Mouse (Mus musculus): ENCODE measurements around the gene Hacd2. TPM values are rescaled to one million over a fixed set of nuclear protein-coding genes. Genes with fewer than 3 reads are reported as not detected.

The Hacd2 gene
- total and polyA plus RNA-seq, 3 experiments: 30.1 to 135 (median 50.3) TPM

DNA sequence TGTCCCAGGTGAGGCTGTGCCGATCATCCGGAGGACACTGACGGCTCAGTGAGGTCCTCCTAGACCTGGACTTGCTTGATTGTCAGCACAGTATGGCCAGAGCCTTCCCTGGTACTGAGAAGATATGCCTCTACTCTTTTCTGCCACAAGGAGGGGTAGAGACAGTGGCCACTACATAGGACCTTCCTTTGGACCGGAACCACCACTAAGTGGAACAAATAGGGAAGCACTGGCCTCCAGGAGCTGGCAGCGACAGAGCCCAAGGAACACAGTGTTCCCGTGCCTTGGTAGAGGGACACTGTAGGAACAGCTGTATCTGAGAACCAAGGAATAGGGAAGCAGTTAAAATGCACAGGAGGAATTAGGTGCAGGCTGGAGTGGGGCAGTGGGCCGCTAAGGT, 44.2 kb upstream of the Hacd2 start:
- no peaks in the 10 kb centered on the region for H3K36me3 ChIP-seq (replicated peaks in 1 of 2; ENCODE audit: control insufficient read depth in 1 of 2, insufficient read depth in 1 of 2, low read length in 1 of 2)
- H3K27ac ChIP-seq (ENCODE audit: insufficient read depth, low read depth): no peak overlapping the region
- no peaks in the 10 kb centered on the region for H3K9me3 ChIP-seq (replicated peaks; ENCODE audit: low read length)
- peaks cover 0 to 4% of the 10 kb centered on the region in 2 experiments; a peak in 2 of 4 replicates for H3K4me1 ChIP-seq (ENCODE audit: control insufficient read depth in 1 of 2, insufficient read depth in 2 of 2)
- DNase-seq (ENCODE audit: extremely low read depth): no peak
- peaks cover 79% of the 10 kb centered on the region for H3K27me3 ChIP-seq (replicated peaks)
- no peak overlapping the region for H3K4me3 ChIP-seq (replicated peaks in 1 of 3; ENCODE audit: low read depth in 2 of 3, low read length in 2 of 3, poor library complexity in 1 of 3)
- dilution Hi-C loops (cut with MboI; ENCODE audit: extremely low pct_ligation_motif_present, extremely low pct_unique_long_range_greater_than_20kb, low sequenced_read_pairs): no loop called here
- H3K9ac ChIP-seq (ENCODE audit: insufficient read depth, low read depth): no peak overlapping the region
- no peaks in the 10 kb centered on the region for H3K79me2 ChIP-seq (replicated peaks; ENCODE audit: control insufficient read depth, extremely low read depth, insufficient read depth, poor library complexity, severe bottlenecking)
- H3K4me2 ChIP-seq (ENCODE audit: insufficient read depth, low read depth, poor library complexity, severe bottlenecking): no peak overlapping the region
- in situ Hi-C loops (cut with MboI; ENCODE audit: low pct_ligation_motif_present, low pct_unique_long_range_greater_than_20kb, low sequenced_read_pairs): no loop called here
- TF ChIP-seq PAX5 (IDR thresholded peaks at IDR 0.05; ENCODE audit: low read length) (no peak), BHLHE40 (IDR thresholded peaks at IDR 0.05; ENCODE audit: low read depth, low read length) (no peak), MEF2A (IDR thresholded peaks at IDR 0.05; ENCODE audit: borderline replicate concordance, low read depth, low read length) (no peak), MAFK (IDR thresholded peaks at IDR 0.05; ENCODE audit: insufficient replicate concordance, low read length) (no peak), SIN3A (IDR thresholded peaks at IDR 0.05; ENCODE audit: low read length) (no peak), E2F4 (IDR thresholded peaks at IDR 0.05; ENCODE audit: insufficient replicate concordance, low read depth, low read length) (no peak), USF2 (conservative IDR thresholded peaks at IDR 0.05; ENCODE audit: low read depth, low read length) (no peak), HCFC1 (IDR thresholded peaks at IDR 0.05; ENCODE audit: low read depth, low read length) (no peak), GABPA (IDR thresholded peaks at IDR 0.05; ENCODE audit: insufficient replicate concordance, low read depth, low read length) (no peak), MYC (IDR thresholded peaks at IDR 0.05; ENCODE audit: low read depth, low read length) (no peak), IRF4 (IDR thresholded peaks at IDR 0.05; ENCODE audit: low read depth, low read length) (no peak), RCOR1 (conservative IDR thresholded peaks at IDR 0.05; ENCODE audit: low read depth, low read length) (no peak), POLR2A (IDR thresholded peaks at IDR 0.05; ENCODE audit: low read depth, low read length) (no peak), RAD21 (IDR thresholded peaks at IDR 0.05; ENCODE audit: low read depth, low read length) (no peak), NELFE (IDR thresholded peaks at IDR 0.05; ENCODE audit: low read depth, low read length) (no peak), EP300 (IDR thresholded peaks at IDR 0.05; ENCODE audit: low read length) (no peak), MAZ (IDR thresholded peaks at IDR 0.05; ENCODE audit: low read depth, low read length) (no peak), MAX (IDR thresholded peaks at IDR 0.05; ENCODE audit: low read length) (no peak), ZKSCAN1 (IDR thresholded peaks at IDR 0.05; ENCODE audit: borderline replicate concordance, low read depth, low read length) (no peak), SMC3 (IDR thresholded peaks at IDR 0.05; ENCODE audit: low read depth, low read length) (no peak)

DNA sequence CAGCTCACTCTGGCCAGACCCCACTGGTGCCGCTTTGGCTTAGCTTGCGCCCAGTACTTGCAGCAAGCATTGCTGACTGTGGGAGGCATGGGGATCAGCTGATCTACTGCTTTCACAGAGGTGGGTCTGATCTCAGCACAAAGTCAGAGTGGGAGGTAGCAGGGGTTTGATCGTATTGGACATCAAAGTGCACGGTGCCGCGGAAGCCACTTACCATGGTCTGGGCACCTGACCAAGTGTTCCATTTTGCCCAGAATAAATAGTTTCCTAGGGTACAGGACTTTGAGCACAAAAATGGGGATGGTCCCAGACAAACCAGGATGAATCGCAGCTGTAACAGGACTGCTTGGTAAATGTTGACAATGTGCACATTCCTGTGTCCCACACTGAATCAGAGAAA, 41.2 kb upstream of the Hacd2 start:
- in situ Hi-C loops (cut with MboI; ENCODE audit: low pct_ligation_motif_present, low pct_unique_long_range_greater_than_20kb, low sequenced_read_pairs): no loop called here
- no peak overlapping the region for H3K4me3 ChIP-seq (replicated peaks in 1 of 3; ENCODE audit: low read depth in 2 of 3, low read length in 2 of 3, poor library complexity in 1 of 3)
- no peak for DNase-seq (ENCODE audit: extremely low read depth)
- dilution Hi-C loops (cut with MboI; ENCODE audit: extremely low pct_ligation_motif_present, extremely low pct_unique_long_range_greater_than_20kb, low sequenced_read_pairs): no loop called here
- no peak overlapping the region for H3K27ac ChIP-seq (ENCODE audit: insufficient read depth, low read depth)
- H3K4me1 ChIP-seq (ENCODE audit: control insufficient read depth in 1 of 2, insufficient read depth in 2 of 2): peaks cover 0 to 4% of the 10 kb centered on the region in 2 experiments; a peak in 2 of 4 replicates
- H3K27me3 ChIP-seq (replicated peaks): peaks cover 83% of the 10 kb centered on the region
- H3K9me3 ChIP-seq (replicated peaks; ENCODE audit: low read length): no peaks in the 10 kb centered on the region
- H3K4me2 ChIP-seq (ENCODE audit: insufficient read depth, low read depth, poor library complexity, severe bottlenecking): no peak overlapping the region
- no peak overlapping the region for H3K9ac ChIP-seq (ENCODE audit: insufficient read depth, low read depth)
- H3K79me2 ChIP-seq (replicated peaks; ENCODE audit: control insufficient read depth, extremely low read depth, insufficient read depth, poor library complexity, severe bottlenecking): no peaks in the 10 kb centered on the region
- TF ChIP-seq CHD1 (IDR thresholded peaks at IDR 0.05; ENCODE audit: low read depth, low read length) (no peak), MAFK (IDR thresholded peaks at IDR 0.05; ENCODE audit: insufficient replicate concordance, low read length) (no peak), MEF2A (IDR thresholded peaks at IDR 0.05; ENCODE audit: borderline replicate concordance, low read depth, low read length) (no peak), TCF12 (IDR thresholded peaks at IDR 0.05; ENCODE audit: low read depth, low read length) (no peak), JUN (IDR thresholded peaks at IDR 0.05; ENCODE audit: insufficient read depth, low read depth, low read length) (no peak), GABPA (IDR thresholded peaks at IDR 0.05; ENCODE audit: insufficient replicate concordance, low read depth, low read length) (no peak), MXI1 (IDR thresholded peaks at IDR 0.05; ENCODE audit: low read depth, low read length) (no peak), RCOR1 (conservative IDR thresholded peaks at IDR 0.05; ENCODE audit: low read depth, low read length) (no peak), ZC3H11A (IDR thresholded peaks at IDR 0.05; ENCODE audit: low read depth, low read length) (no peak), RAD21 (IDR thresholded peaks at IDR 0.05; ENCODE audit: low read depth, low read length) (no peak)
- H3K36me3 ChIP-seq (replicated peaks in 1 of 2; ENCODE audit: control insufficient read depth in 1 of 2, insufficient read depth in 1 of 2, low read length in 1 of 2): no peaks in the 10 kb centered on the region

Data from CH12.LX (cell line).